Mouse (Mus musculus): ENCODE measurements around the gene Tepp. TPM values are rescaled to one million over a fixed set of nuclear protein-coding genes. Genes with fewer than 3 reads are reported as not detected.

Gene Tepp
- not detected for polyA plus RNA-seq (2017; shearing (Covaris generic))

GRCm38 (mm10) chr8:95310342-95310970, at the start of gene Tepp:
Gene Tepp (plus strand): TSS chr8:95310566.

GRCm38 (mm10) chr8:95306431-95306830, 3.9 kb upstream of the Tepp start, which contains the start of gene Cngb1:
Gene Cngb1 (minus strand): TSS chr8:95306585.

GRCm38 (mm10) chr8:95331720-95332436, 21.5 kb downstream of the Tepp start, which contains the start of the genes Zfp319 and Usb1:
Gene Zfp319 (minus strand): TSS chr8:95331950.
Gene Usb1 (plus strand): TSS chr8:95332284.

GRCm38 (mm10) chr8:95352151-95352870, 41.9 kb downstream of the Tepp start, which contains the start of gene Mmp15:
Gene Mmp15 (plus strand): TSS chr8:95352268.

Other genes with a start within 250 kb of the Tepp start
- gene Katnb1, start 229.4 kb upstream of the Tepp start, polyA plus RNA-seq (2017; shearing (Covaris generic)), result 26.7 TPM
- 0.16 TPM for gene Kifc3, start 107.8 kb upstream of the Tepp start, polyA plus RNA-seq (2017; shearing (Covaris generic))
- gene Cngb1, start 4.0 kb upstream of the Tepp start, polyA plus RNA-seq (2017; shearing (Covaris generic)), result not detected
- gene Zfp319, start 21.4 kb downstream of the Tepp start, polyA plus RNA-seq (2017; shearing (Covaris generic)), result 10.1 TPM
- gene Usb1, start 21.7 kb downstream of the Tepp start, polyA plus RNA-seq (2017; shearing (Covaris generic)), result 76.9 TPM
- 0.79 TPM for gene Mmp15, start 41.7 kb downstream of the Tepp start, polyA plus RNA-seq (2017; shearing (Covaris generic))
- 47.1 TPM for gene Cfap20, start 124.3 kb downstream of the Tepp start, polyA plus RNA-seq (2017; shearing (Covaris generic))
- 5.6 TPM for gene Csnk2a2, start 179.5 kb downstream of the Tepp start, polyA plus RNA-seq (2017; shearing (Covaris generic))
- not detected for gene Ccdc113, start 223.5 kb downstream of the Tepp start, polyA plus RNA-seq (2017; shearing (Covaris generic))

Measured in inflammation-experienced regulatory T-cells, adult 16 weeks (primary cell).